Mouse (Mus musculus): ENCODE measurements around the gene Mast4. TPM values are rescaled to one million over a fixed set of nuclear protein-coding genes. Genes with fewer than 3 reads are reported as not detected.

Gene Mast4
- polyA plus RNA-seq, 1 experiment = 6.4 TPM

DNA sequence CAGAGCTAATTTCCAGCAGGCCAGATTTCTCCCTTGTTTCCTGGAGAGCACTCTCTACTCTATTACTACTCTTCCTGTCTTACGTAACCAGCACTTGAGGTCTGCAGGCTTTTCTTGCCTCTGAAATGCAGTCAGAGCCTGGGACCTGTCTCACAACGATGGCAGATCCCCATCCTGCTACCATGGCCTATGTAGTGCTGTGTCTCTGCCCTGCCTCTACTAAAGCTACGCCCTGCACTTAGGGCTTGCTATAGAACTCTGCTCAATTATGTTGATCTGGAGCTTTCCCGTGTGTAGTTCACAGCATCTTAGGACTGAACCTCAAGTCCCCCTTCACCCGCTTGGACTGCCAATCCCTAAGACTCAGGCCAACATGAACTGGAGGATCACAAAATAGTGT, 150.7 kb downstream of the Mast4 start:
- no peaks in the 10 kb centered on the region for H3K4me1 ChIP-seq (ENCODE audit: control insufficient read depth, insufficient read depth, insufficient read length)
- H3K36me3 ChIP-seq (ENCODE audit: control insufficient read depth, insufficient read depth, low read length) = no peaks in the 10 kb centered on the region
- no peak overlapping the region for H3K4me3 ChIP-seq (ENCODE audit: extremely low read depth, insufficient read depth, insufficient read length)
- TF ChIP-seq POLR2A (IDR thresholded peaks at IDR 0.05; ENCODE audit: low read depth, low read length) (no peak), CTCF (IDR thresholded peaks at IDR 0.05; ENCODE audit: extremely low read depth, insufficient read depth, insufficient read length, insufficient replicate concordance) (no peak)
- no peaks in the 10 kb centered on the region; the same call in 1 of the 2 replicates for H3K27me3 ChIP-seq (ENCODE audit: control insufficient read depth, insufficient read depth, low read length)
- 68% methylated on average over 5 of the region's 5 CpGs for WGBS
- H3K27ac ChIP-seq (ENCODE audit: insufficient read depth, low read length) = no peak overlapping the region
- DNase-seq (ENCODE audit: low read depth in 1 of 2, low spot score in 2 of 2) = no peak

DNA sequence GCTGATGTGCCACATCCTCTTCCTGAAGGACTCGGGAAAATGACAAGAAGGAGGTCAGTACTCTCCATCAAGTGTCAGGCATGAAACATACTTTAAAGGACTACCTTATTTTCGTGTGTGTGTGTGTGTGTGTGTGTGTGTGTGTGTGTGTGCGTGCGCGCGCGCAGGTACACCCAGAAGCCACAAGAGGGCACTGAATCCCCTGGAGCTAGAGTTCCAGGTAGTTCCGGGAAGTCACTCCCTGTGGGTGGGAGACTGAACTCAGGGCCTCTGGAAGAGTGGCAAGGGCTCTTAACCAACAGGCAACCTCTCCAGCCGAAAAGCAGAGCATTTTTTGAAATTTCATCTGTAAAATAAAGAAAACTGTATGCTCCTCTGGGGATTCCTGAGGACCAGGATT, 152.5 kb downstream of the Mast4 start:
- 86% methylated on average over 9 of the region's 9 CpGs for WGBS
- Histone ChIP-seq H3K4me3 (ENCODE audit: extremely low read depth, insufficient read depth, insufficient read length) (no peak overlapping the region), H3K27me3 (ENCODE audit: control insufficient read depth, insufficient read depth, low read length) (no peaks in the 10 kb centered on the region; the same call in 1 of the 2 replicates), H3K36me3 (ENCODE audit: control insufficient read depth, insufficient read depth, low read length) (no peaks in the 10 kb centered on the region), H3K27ac (ENCODE audit: insufficient read depth, low read length) (no peak overlapping the region), H3K4me1 (ENCODE audit: control insufficient read depth, insufficient read depth, insufficient read length) (no peaks in the 10 kb centered on the region)
- no peak for DNase-seq (ENCODE audit: low read depth in 1 of 2, low spot score in 2 of 2)
- no peak for TF ChIP-seq CTCF (IDR thresholded peaks at IDR 0.05; ENCODE audit: extremely low read depth, insufficient read depth, insufficient read length, insufficient replicate concordance)
- no peak for TF ChIP-seq POLR2A (IDR thresholded peaks at IDR 0.05; ENCODE audit: low read depth, low read length)

DNA sequence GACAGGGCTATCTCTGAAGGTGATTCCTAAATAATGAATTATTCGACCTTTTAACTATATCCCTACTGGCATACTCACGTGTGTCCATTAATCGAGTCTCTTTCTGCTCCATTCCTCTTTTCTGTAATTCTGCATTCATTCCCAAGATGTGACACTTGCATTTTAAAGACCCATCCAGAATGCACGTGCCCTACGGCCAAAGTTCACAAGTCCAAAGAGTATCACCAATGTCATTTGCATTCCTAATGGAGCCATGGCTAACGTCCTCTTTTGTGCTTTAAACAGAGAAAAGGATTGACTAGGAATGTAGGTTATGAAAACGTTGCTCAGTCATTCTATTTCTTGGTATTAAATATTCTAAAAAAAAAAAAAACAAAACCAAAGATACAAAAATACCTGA, 157.4 kb downstream of the Mast4 start:
- H3K27me3 ChIP-seq (ENCODE audit: control insufficient read depth, insufficient read depth, low read length) = no peaks in the 10 kb centered on the region; the same call in 1 of the 2 replicates
- 82% methylated on average over 7 of the region's 7 CpGs for WGBS
- no peak overlapping the region for H3K27ac ChIP-seq (ENCODE audit: insufficient read depth, low read length)
- no peak for DNase-seq (ENCODE audit: low read depth in 1 of 2, low spot score in 2 of 2)
- H3K36me3 ChIP-seq (ENCODE audit: control insufficient read depth, insufficient read depth, low read length) = no peaks in the 10 kb centered on the region
- no peak overlapping the region for H3K4me3 ChIP-seq (ENCODE audit: extremely low read depth, insufficient read depth, insufficient read length)
- TF ChIP-seq CTCF (IDR thresholded peaks at IDR 0.05; ENCODE audit: extremely low read depth, insufficient read depth, insufficient read length, insufficient replicate concordance) = no peak
- TF ChIP-seq POLR2A (IDR thresholded peaks at IDR 0.05; ENCODE audit: low read depth, low read length) = no peak
- H3K4me1 ChIP-seq (ENCODE audit: control insufficient read depth, insufficient read depth, insufficient read length) = no peaks in the 10 kb centered on the region

DNA sequence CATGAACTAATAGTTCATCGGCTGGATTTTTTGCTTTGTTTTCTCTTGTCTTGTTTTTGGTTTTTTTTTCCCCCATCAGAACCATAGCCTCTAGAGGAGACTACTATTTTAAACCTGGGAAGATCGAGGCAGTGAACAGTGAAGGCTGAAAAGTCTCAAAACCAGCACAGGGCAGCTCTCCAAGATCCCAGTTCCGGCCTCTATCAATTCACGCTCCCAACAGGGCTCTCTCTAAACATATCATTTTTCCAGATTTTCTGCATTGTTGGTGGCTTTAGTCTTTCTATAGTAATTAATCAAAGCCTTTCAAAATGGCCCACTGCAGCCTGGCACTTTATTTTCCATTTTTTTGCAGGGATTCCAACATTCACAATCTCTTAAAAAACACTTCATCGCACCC, 159.9 kb downstream of the Mast4 start:
- no peaks in the 10 kb centered on the region for H3K36me3 ChIP-seq (ENCODE audit: control insufficient read depth, insufficient read depth, low read length)
- 88% methylated on average over 5 of the region's 5 CpGs for WGBS
- H3K4me3 ChIP-seq (ENCODE audit: extremely low read depth, insufficient read depth, insufficient read length) = no peak overlapping the region
- H3K27me3 ChIP-seq (ENCODE audit: control insufficient read depth, insufficient read depth, low read length) = no peaks in the 10 kb centered on the region
- TF ChIP-seq CTCF (IDR thresholded peaks at IDR 0.05; ENCODE audit: extremely low read depth, insufficient read depth, insufficient read length, insufficient replicate concordance) (no peak), POLR2A (IDR thresholded peaks at IDR 0.05; ENCODE audit: low read depth, low read length) (no peak)
- no peak overlapping the region for H3K27ac ChIP-seq (ENCODE audit: insufficient read depth, low read length)
- H3K4me1 ChIP-seq (ENCODE audit: control insufficient read depth, insufficient read depth, insufficient read length) = no peaks in the 10 kb centered on the region
- no peak for DNase-seq (ENCODE audit: low read depth in 1 of 2, low spot score in 2 of 2)

DNA sequence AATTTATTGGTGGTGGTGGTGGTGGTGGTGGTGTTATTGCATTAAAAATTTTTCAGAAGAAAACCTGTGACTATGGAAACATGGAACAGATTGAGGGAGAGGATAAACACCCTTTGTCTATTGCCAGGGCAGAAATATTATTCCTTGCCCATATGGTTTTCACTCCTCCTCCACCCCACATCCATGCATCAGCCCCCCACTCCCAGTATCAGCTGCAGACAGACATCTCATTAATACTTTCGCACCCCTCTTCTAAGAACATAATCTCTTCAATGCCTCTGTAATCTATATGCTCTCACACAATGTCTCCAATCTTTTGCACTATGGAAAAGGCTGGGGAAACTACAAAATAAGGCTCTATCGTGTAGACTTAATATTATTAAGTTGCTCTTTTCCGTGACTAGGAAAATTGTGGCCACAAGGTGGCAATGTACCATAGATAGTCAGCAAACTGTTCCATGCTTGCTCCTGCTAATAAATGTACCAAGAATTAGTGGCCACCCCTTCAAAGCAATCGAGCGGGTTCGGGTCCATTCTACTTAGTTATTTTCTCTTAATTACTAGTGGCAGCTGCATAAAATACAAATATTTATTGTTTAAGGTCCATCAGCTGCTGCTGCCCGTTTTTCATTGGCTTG, 160.6 kb downstream of the Mast4 start:
- Histone ChIP-seq H3K36me3 (ENCODE audit: control insufficient read depth, insufficient read depth, low read length) (no peaks in the 10 kb centered on the region), H3K27ac (ENCODE audit: insufficient read depth, low read length) (no peak overlapping the region), H3K4me3 (ENCODE audit: extremely low read depth, insufficient read depth, insufficient read length) (no peak overlapping the region), H3K4me1 (ENCODE audit: control insufficient read depth, insufficient read depth, insufficient read length) (no peaks in the 10 kb centered on the region), H3K27me3 (ENCODE audit: control insufficient read depth, insufficient read depth, low read length) (no peaks in the 10 kb centered on the region)
- no peak for DNase-seq (ENCODE audit: low read depth in 1 of 2, low spot score in 2 of 2)
- TF ChIP-seq POLR2A (IDR thresholded peaks at IDR 0.05; ENCODE audit: low read depth, low read length) (no peak), CTCF (IDR thresholded peaks at IDR 0.05; ENCODE audit: extremely low read depth, insufficient read depth, insufficient read length, insufficient replicate concordance) (no peak)
- WGBS = 28% methylated on average over 7 of the region's 7 CpGs

DNA sequence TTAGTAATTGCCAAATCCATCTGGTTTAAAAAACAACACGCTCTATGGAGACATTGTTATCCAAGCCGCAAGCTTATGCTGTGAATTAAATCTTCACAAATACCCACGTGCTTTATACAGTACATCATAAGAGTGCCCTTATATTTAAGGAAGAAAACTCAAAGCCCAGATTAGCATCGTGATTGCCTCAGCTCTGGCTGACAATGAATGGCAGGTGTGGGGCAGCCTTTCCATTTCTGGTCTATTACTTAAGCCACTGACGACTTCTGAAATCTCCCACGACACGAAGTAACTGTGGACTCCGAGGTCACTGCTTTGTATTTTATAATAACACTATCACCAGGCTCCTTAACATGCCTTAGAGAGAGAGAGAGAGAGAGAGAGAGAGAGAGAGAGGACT, 182.4 kb downstream of the Mast4 start:
- H3K27ac ChIP-seq (ENCODE audit: insufficient read depth, low read length) = no peak overlapping the region
- TF ChIP-seq POLR2A (IDR thresholded peaks at IDR 0.05; ENCODE audit: low read depth, low read length) (no peak), CTCF (IDR thresholded peaks at IDR 0.05; ENCODE audit: extremely low read depth, insufficient read depth, insufficient read length, insufficient replicate concordance) (no peak)
- no peaks in the 10 kb centered on the region for H3K4me1 ChIP-seq (ENCODE audit: control insufficient read depth, insufficient read depth, insufficient read length)
- no peak overlapping the region for H3K4me3 ChIP-seq (ENCODE audit: extremely low read depth, insufficient read depth, insufficient read length)
- DNase-seq (ENCODE audit: low read depth in 1 of 2, low spot score in 2 of 2) = no peak
- H3K27me3 ChIP-seq (ENCODE audit: control insufficient read depth, insufficient read depth, low read length) = no peaks in the 10 kb centered on the region
- H3K36me3 ChIP-seq (ENCODE audit: control insufficient read depth, insufficient read depth, low read length) = no peaks in the 10 kb centered on the region
- 89% methylated on average over 8 of the region's 8 CpGs for WGBS

DNA sequence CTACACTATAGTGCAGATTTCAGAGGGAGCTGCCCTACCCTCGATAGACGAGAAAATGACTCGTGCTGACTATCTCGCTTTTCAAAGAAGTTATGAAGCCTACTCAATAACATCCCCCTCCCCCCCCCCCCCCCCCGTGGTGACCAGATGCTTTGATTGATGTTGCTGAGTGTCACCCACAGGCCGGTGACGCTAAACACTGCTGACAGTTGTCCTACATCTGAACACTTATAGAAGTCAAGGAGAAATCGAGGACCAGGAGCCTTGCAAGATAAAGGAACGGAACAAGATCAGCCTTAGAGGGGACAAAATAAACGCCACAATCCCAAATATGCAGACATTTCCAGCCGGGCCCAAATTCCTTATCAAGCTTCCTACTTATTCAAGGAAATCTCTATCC, 183.1 kb downstream of the Mast4 start:
- H3K36me3 ChIP-seq (ENCODE audit: control insufficient read depth, insufficient read depth, low read length) = no peaks in the 10 kb centered on the region
- no peak for DNase-seq (ENCODE audit: low read depth in 1 of 2, low spot score in 2 of 2)
- H3K27ac ChIP-seq (ENCODE audit: insufficient read depth, low read length) = no peak overlapping the region
- no peak for TF ChIP-seq CTCF (IDR thresholded peaks at IDR 0.05; ENCODE audit: extremely low read depth, insufficient read depth, insufficient read length, insufficient replicate concordance)
- TF ChIP-seq POLR2A (IDR thresholded peaks at IDR 0.05; ENCODE audit: low read depth, low read length) = no peak
- H3K27me3 ChIP-seq (ENCODE audit: control insufficient read depth, insufficient read depth, low read length) = no peaks in the 10 kb centered on the region
- no peak overlapping the region for H3K4me3 ChIP-seq (ENCODE audit: extremely low read depth, insufficient read depth, insufficient read length)
- whole genome bisulfite sequencing = 79% methylated on average over 11 of the region's 11 CpGs
- H3K4me1 ChIP-seq (ENCODE audit: control insufficient read depth, insufficient read depth, insufficient read length) = no peaks in the 10 kb centered on the region

Measured in spleen, adult 2 months (tissue).